Mouse (Mus musculus): Measurements from ENCODE around the gene Prss45. TPM values are rescaled to one million over a fixed set of nuclear protein-coding genes. Genes with fewer than 3 reads are reported as not detected.
"Not testable (repeated sequence)": the region's sequence is repeated elsewhere in the genome, so short reads cannot be mapped to it uniquely, and the experiment has no call there.

Gene Prss45
- polyA plus RNA-seq, 1 experiment from 2014 or later: not detected

DNA sequence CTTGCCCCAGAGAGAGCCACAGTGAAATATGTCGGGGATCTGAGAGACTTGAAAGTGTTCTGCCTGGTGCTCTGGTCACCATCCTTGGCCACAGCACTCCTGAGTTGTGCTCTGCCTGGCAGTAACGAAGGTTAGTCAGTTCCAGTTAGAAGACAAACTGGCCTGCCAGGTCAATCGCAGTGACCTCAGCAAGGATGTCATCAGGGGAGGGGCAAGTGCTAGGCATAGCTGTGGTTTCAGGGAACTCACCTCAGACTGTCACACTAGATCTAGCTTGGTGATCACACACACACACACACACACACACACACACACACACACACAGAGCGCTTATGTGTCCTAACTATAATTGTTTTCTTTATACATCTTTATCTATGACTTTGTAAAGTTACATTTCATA is 31.1 kb upstream of the Prss45 start:
- Histone ChIP-seq H3K27ac (ENCODE audit: low read depth, low read length) (no peak overlapping the region), H3K9me3 (ENCODE audit: control insufficient read depth) (no peaks in the 10 kb centered on the region), H3K9ac (ENCODE audit: low read depth, low read length) (no peak overlapping the region), H3K36me3 (ENCODE audit: control insufficient read depth, insufficient read depth) (no peaks in the 10 kb centered on the region), H3K4me3 (ENCODE audit: low read depth, low read length) (no peak overlapping the region), H3K27me3 (replicated peaks; ENCODE audit: control insufficient read depth, insufficient read depth, low read length) (no peaks in the 10 kb centered on the region), H3K4me2 (replicated peaks; ENCODE audit: low read depth) (no peak overlapping the region), H3K4me1 (replicated peaks; ENCODE audit: control insufficient read depth, insufficient read depth, low read length) (no peaks in the 10 kb centered on the region)
- TF ChIP-seq CTCF (IDR thresholded peaks at IDR 0.05; ENCODE audit: low read depth): no peak
- WGBS: 69% methylated on average over 4 of the region's 4 CpGs
- no peak for ATAC-seq

DNA sequence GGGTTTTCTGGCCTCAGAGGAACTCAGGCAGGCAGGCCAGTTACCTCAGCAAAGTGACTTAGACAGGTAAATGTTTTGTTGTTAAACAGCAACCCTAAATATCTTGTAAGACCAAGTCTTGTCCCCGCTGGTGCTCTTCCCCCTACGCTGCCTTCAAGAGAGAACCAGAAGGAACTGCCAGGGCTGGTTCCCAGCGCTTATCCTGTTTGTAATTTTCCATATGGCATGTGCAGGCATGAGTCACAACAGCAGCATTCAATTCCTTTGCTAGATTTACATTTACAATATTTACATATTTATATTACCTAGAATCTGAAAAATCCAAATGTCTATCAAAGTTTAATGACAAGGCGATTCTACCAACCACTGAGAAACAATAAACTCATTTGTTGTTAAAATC is 24.3 kb upstream of the Prss45 start:
- no peak for ATAC-seq
- WGBS: 58% methylated on average over 4 of the region's 4 CpGs
- no peak overlapping the region for H3K9ac ChIP-seq (ENCODE audit: low read depth, low read length)
- no peak overlapping the region for H3K4me2 ChIP-seq (replicated peaks; ENCODE audit: low read depth)
- H3K4me1 ChIP-seq (replicated peaks; ENCODE audit: control insufficient read depth, insufficient read depth, low read length): no peaks in the 10 kb centered on the region
- H3K36me3 ChIP-seq (ENCODE audit: control insufficient read depth, insufficient read depth): no peaks in the 10 kb centered on the region
- no peak overlapping the region for H3K27ac ChIP-seq (ENCODE audit: low read depth, low read length)
- H3K9me3 ChIP-seq (ENCODE audit: control insufficient read depth): no peaks in the 10 kb centered on the region
- TF ChIP-seq CTCF (IDR thresholded peaks at IDR 0.05; ENCODE audit: low read depth): no peak
- H3K27me3 ChIP-seq (replicated peaks; ENCODE audit: control insufficient read depth, insufficient read depth, low read length): no peaks in the 10 kb centered on the region
- H3K4me3 ChIP-seq (ENCODE audit: low read depth, low read length): no peak overlapping the region

DNA sequence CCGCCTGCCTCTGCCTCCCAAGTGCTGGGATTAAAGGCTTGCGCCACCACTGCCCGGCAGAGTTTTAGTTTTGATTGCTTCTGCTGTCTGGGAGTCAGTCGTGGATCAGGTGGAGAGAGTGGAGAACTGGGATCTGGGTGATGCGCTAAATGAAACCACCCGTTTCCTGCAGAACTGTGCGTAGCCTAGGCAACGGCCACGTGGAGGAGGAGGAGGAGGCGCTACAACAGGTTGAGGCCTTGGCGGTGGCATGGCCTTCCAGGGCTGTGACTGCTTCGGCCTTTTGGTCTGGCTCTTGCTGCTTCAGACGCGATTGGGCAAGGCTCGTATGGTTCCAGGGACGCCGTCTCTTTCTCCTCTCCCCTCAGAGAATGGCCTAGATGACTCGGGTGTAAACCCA is 20.6 kb upstream of the Prss45 start, which contains the start of gene Prss44:
Gene Prss44, plus strand, starts transcription at position 206 of the 400 bp plus-strand sequence.
- no peak within 1 kb of the TSS for H3K27ac ChIP-seq (ENCODE audit: low read depth, low read length)
- no peak within 1 kb of the TSS for H3K4me3 ChIP-seq (ENCODE audit: low read depth, low read length)
- no peaks in the 10 kb centered on the region for H3K4me1 ChIP-seq (replicated peaks; ENCODE audit: control insufficient read depth, insufficient read depth, low read length)
- H3K9ac ChIP-seq (ENCODE audit: low read depth, low read length): no peak within 1 kb of the TSS
- 62% methylated on average over 18 of the region's 18 CpGs for WGBS
- no peaks in the 10 kb centered on the region for H3K9me3 ChIP-seq (ENCODE audit: control insufficient read depth)
- no peaks in the 10 kb centered on the region for H3K27me3 ChIP-seq (replicated peaks; ENCODE audit: control insufficient read depth, insufficient read depth, low read length)
- TF ChIP-seq CTCF (IDR thresholded peaks at IDR 0.05; ENCODE audit: low read depth): no peak
- no peaks in the 10 kb centered on the region for H3K36me3 ChIP-seq (ENCODE audit: control insufficient read depth, insufficient read depth)
- no peak within 1 kb of the TSS for H3K4me2 ChIP-seq (replicated peaks; ENCODE audit: low read depth)
- ATAC-seq: no peak

GRCm38 (mm10) chr9:110820546-110820945 is 13.8 kb upstream of the Prss45 start:
- ATAC-seq; H3K4me3 ChIP-seq (ENCODE audit: low read depth, low read length): not testable (repeated sequence)

DNA sequence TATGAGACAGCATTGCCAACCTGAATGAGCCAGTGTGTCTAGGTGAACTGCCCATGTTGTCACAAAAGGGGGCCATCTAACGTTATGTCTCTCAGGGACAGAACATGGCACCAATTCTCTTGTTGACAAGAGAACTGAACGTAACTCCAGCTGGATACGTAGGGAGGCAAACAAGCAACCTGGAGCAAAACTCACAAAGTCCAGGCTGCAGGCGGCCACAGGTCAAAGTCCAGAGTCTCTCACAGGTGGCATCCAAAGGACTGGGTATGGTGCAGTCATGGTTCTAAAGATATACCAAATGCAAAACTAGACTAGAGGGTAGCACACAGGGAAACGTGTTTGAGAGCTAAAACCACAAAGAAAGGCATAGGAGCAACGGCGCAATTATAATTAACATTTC is 13.0 kb upstream of the Prss45 start:
- Histone ChIP-seq H3K4me3 (ENCODE audit: low read depth, low read length) (no peak overlapping the region), H3K27me3 (replicated peaks; ENCODE audit: control insufficient read depth, insufficient read depth, low read length) (no peaks in the 10 kb centered on the region), H3K36me3 (ENCODE audit: control insufficient read depth, insufficient read depth) (no peaks in the 10 kb centered on the region), H3K9ac (ENCODE audit: low read depth, low read length) (no peak overlapping the region), H3K27ac (ENCODE audit: low read depth, low read length) (no peak overlapping the region), H3K9me3 (ENCODE audit: control insufficient read depth) (no peaks in the 10 kb centered on the region), H3K4me2 (replicated peaks; ENCODE audit: low read depth) (no peak overlapping the region), H3K4me1 (replicated peaks; ENCODE audit: control insufficient read depth, insufficient read depth, low read length) (no peaks in the 10 kb centered on the region)
- 59% methylated on average over 7 of the region's 7 CpGs for WGBS
- TF ChIP-seq CTCF (IDR thresholded peaks at IDR 0.05; ENCODE audit: low read depth): no peak
- ATAC-seq: no peak

More at GRCm38 (mm10) chr9:110820546-110820945, 13.8 kb upstream of the Prss45 start:
- not testable (repeated sequence) for H3K27ac ChIP-seq (ENCODE audit: low read depth, low read length); H3K27me3 ChIP-seq (replicated peaks; ENCODE audit: control insufficient read depth, insufficient read depth, low read length); H3K9me3 ChIP-seq (ENCODE audit: control insufficient read depth); H3K4me2 ChIP-seq (replicated peaks; ENCODE audit: low read depth); H3K4me1 ChIP-seq (replicated peaks; ENCODE audit: control insufficient read depth, insufficient read depth, low read length); H3K9ac ChIP-seq (ENCODE audit: low read depth, low read length); H3K36me3 ChIP-seq (ENCODE audit: control insufficient read depth, insufficient read depth)

DNA sequence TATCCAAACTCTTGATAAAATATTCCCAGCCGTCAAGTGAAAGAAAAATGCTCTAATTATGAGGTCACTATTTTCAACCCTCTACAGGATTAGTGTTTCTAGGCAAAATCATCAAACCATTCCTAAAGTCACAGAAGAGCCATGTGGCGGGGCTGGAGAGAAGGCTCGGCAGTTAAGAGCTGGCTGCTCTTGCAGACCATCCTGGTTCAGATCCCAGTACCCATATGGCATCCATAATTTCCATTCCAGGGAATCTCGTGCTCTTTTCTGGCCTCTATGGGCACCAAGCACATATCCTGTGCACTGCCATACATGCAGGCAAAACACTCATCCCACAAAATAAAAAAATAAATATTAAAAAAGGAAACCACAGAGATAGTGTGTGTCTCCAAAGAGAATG is 9.0 kb upstream of the Prss45 start:
- WGBS: 81% methylated on average over 4 of the region's 4 CpGs
- Histone ChIP-seq H3K36me3 (ENCODE audit: control insufficient read depth, insufficient read depth) (no peaks in the 10 kb centered on the region), H3K4me3 (ENCODE audit: low read depth, low read length) (no peak overlapping the region), H3K27me3 (replicated peaks; ENCODE audit: control insufficient read depth, insufficient read depth, low read length) (no peaks in the 10 kb centered on the region), H3K9me3 (ENCODE audit: control insufficient read depth) (no peaks in the 10 kb centered on the region), H3K4me2 (replicated peaks; ENCODE audit: low read depth) (no peak overlapping the region), H3K27ac (ENCODE audit: low read depth, low read length) (no peak overlapping the region), H3K4me1 (replicated peaks; ENCODE audit: control insufficient read depth, insufficient read depth, low read length) (no peaks in the 10 kb centered on the region), H3K9ac (ENCODE audit: low read depth, low read length) (no peak overlapping the region)
- TF ChIP-seq CTCF (IDR thresholded peaks at IDR 0.05; ENCODE audit: low read depth): no peak
- no peak for ATAC-seq

DNA sequence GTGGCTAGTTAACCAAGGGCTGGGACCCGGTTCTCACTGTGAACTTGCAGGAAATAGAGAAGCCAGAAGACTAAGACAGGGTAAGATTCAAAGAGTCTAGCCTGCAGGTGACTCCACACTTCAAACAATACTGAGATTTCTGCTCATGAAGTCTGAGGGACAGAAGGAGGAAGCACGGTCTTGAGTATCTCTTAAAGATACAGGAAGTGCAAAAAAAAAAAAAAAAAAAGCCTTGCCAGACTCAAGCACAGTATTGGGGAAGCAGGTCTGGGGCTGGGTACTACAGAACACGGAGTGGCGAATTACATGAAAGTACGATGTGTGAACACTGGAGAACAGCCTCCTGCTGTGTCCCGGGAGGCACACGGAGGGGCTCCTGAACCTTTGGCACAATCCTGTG is 8.6 kb upstream of the Prss45 start:
- no peaks in the 10 kb centered on the region for H3K4me1 ChIP-seq (replicated peaks; ENCODE audit: control insufficient read depth, insufficient read depth, low read length)
- H3K4me2 ChIP-seq (replicated peaks; ENCODE audit: low read depth): no peak overlapping the region
- H3K9me3 ChIP-seq (ENCODE audit: control insufficient read depth): no peaks in the 10 kb centered on the region
- WGBS: 66% methylated on average over 7 of the region's 7 CpGs
- no peak for TF ChIP-seq CTCF (IDR thresholded peaks at IDR 0.05; ENCODE audit: low read depth)
- no peak overlapping the region for H3K9ac ChIP-seq (ENCODE audit: low read depth, low read length)
- H3K27ac ChIP-seq (ENCODE audit: low read depth, low read length): no peak overlapping the region
- no peaks in the 10 kb centered on the region for H3K27me3 ChIP-seq (replicated peaks; ENCODE audit: control insufficient read depth, insufficient read depth, low read length)
- no peak overlapping the region for H3K4me3 ChIP-seq (ENCODE audit: low read depth, low read length)
- no peaks in the 10 kb centered on the region for H3K36me3 ChIP-seq (ENCODE audit: control insufficient read depth, insufficient read depth)
- ATAC-seq: no peak
